Mouse (Mus musculus) midbrain, embryonic 14.5 days (tissue): ENCODE measurements at regions not wholly inside any gene's neighbourhood (a gene's known extent, or its start where the extent isn't known, plus 50 kb on each side); places are given as distances from the start of the nearest gene placed in this dataset.

Source experiments
- ATAC-seq: fragments of 200-750 bp; cut with Nextera tagmentation; 2 replicates; pipeline ENCODE4 v1.8.0; 2017; ENCODE audit warnings: moderate number of reproducible peaks, moderate library complexity; ENCODE audit not compliant: low FRiP score, low TSS enrichment
- DNase-seq: peaks from one replicate; pipeline ENCODE4 v3.0.0-alpha.2; 2015
- H3K27ac ChIP-seq: fragments of 300-500 bp; sonication (generic); replicated peaks from 2 replicates; pipeline ENCODE4 v1.5.1; 2014; ENCODE audit warnings: mild to moderate bottlenecking, low read depth, low read length, moderate library complexity
- H3K27me3 ChIP-seq: fragments of 300-500 bp; sonication (generic); 2 replicates; pipeline ENCODE4 v1.6.1; 2014; ENCODE audit warnings: low read length, control low read depth, mixed read lengths; ENCODE audit not compliant: control insufficient read depth, insufficient read depth
- H3K36me3 ChIP-seq: fragments of 300-500 bp; sonication (generic); 2 replicates; pipeline ENCODE4 v1.6.1; 2014; ENCODE audit warnings: low read length, control low read depth; ENCODE audit not compliant: control insufficient read depth, insufficient read depth
- H3K4me1 ChIP-seq: fragments of 300-500 bp; sonication (generic); 2 replicates; pipeline ENCODE4 v1.6.1; 2014; ENCODE audit warnings: mild to moderate bottlenecking, antibody characterized with exemption, low read length, control low read depth; ENCODE audit not compliant: control insufficient read depth, insufficient read depth
- H3K4me2 ChIP-seq: fragments of 300-500 bp; sonication (generic); 2 replicates; pipeline ENCODE4 v1.6.1; 2014; ENCODE audit warnings: mild to moderate bottlenecking, low read length, moderate library complexity
- H3K4me3 ChIP-seq: fragments of 300-500 bp; sonication (generic); replicated peaks from 2 replicates; pipeline ENCODE4 v1.5.1; 2014; ENCODE audit warnings: low read depth, low read length
- H3K9ac ChIP-seq: fragments of 300-500 bp; sonication (generic); replicated peaks from 2 replicates; pipeline ENCODE4 v1.6.1; 2014; ENCODE audit warnings: mild to moderate bottlenecking, low read length, moderate library complexity
- H3K9me3 ChIP-seq: fragments of 300-500 bp; sonication (generic); 2 replicates; pipeline ENCODE4 v1.6.1; 2016; ENCODE audit warnings: low read length, control low read depth, mixed read lengths; ENCODE audit not compliant: control insufficient read depth
- WGBS: fragments of 180-500 bp; shearing (Covaris S2); extraction: QIAGEN DNeasy Blood & Tissue Kit; methylation state at CpG from one replicate; pipeline ENCODE4 v1.1.7; 2014; 5-methylcytosine and 5-hydroxymethylcytosine counted together

- H3K9me3 ChIP-seq, result no peaks in the 10 kb centered on the region
- H3K4me1 ChIP-seq, result no peaks in the 10 kb centered on the region
- H3K27me3 ChIP-seq, result no peaks in the 10 kb centered on the region
- ATAC-seq, result no peak; the same call in 1 of the 2 replicates
- peak; percentile 18 for DNase-seq
- no peak overlapping the region for H3K27ac ChIP-seq
- no peak overlapping the region for H3K9ac ChIP-seq
- H3K36me3 ChIP-seq, result no peaks in the 10 kb centered on the region
- 22% methylated on average over 40 of the region's 42 CpGs for WGBS
- peak overlapping the region; percentile 68 for H3K4me2 ChIP-seq
- H3K4me3 ChIP-seq, result peak overlapping the region; percentile 37
Measured at GRCm38 (mm10) chrX:53976273-53977135, 179.0 kb upstream of the Xlr start.

- Histone ChIP-seq H3K9ac (no peak overlapping the region), H3K9me3 (no peaks in the 10 kb centered on the region), H3K4me2 (peak overlapping the region; percentile 68), H3K36me3 (no peaks in the 10 kb centered on the region), H3K27me3 (no peaks in the 10 kb centered on the region), H3K4me1 (no peaks in the 10 kb centered on the region), H3K4me3 (peak overlapping the region; percentile 37), H3K27ac (no peak overlapping the region)
- DNase-seq (peak; percentile 8), ATAC-seq (0 out of 2 replicates have a peak, but pooled peaks have one; percentile 11)
- WGBS, result 14% methylated on average over 27 of the region's 28 CpGs
Measured at GRCm38 (mm10) chrX:53975545-53976272, 178.2 kb upstream of the Xlr start.

- 24% methylated on average over 51 of the region's 52 CpGs for WGBS
- H3K27me3 ChIP-seq, result no peaks in the 10 kb centered on the region
- peak; percentile 31 for DNase-seq
Measured at GRCm38 (mm10) chrX:53974732-53975544, 177.4 kb upstream of the Xlr start.

More at GRCm38 (mm10) chrX:53974732-53975544, 177.4 kb upstream of the Xlr start:
- peak overlapping the region; percentile 37 for H3K4me3 ChIP-seq
- H3K9me3 ChIP-seq, result no peaks in the 10 kb centered on the region
- peak overlapping the region; percentile 68 for H3K4me2 ChIP-seq
- H3K36me3 ChIP-seq, result no peaks in the 10 kb centered on the region
- no peaks in the 10 kb centered on the region for H3K4me1 ChIP-seq
- no peak overlapping the region for H3K9ac ChIP-seq
- ATAC-seq, result peak; percentile 63; the same call in 1 of the 2 replicates
- H3K27ac ChIP-seq, result no peak overlapping the region
